Mouse (Mus musculus) liver, embryonic 13.5 days (tissue): Measurements from ENCODE around the gene Hoxb3. TPM values are rescaled to one million over a fixed set of nuclear protein-coding genes. Genes with fewer than 3 reads are reported as not detected.

ENCODE experiments used
- ATAC-seq: fragments of 200-750 bp; cut with Nextera tagmentation; 2 replicates; pipeline ENCODE4 v1.8.0; 2017; ENCODE audit warnings: low read depth, mild to moderate bottlenecking, moderate number of reproducible peaks, moderate library complexity
- DNase-seq: peaks from one replicate; pipeline ENCODE4 v3.0.0; 2022
- H3K27ac ChIP-seq: fragments of 300-500 bp; sonication (generic); 2 replicates; pipeline ENCODE4 v1.5.1; 2015; ENCODE audit warnings: moderate library complexity, mild to moderate bottlenecking, inconsistent platforms
- H3K27me3 ChIP-seq: fragments of 300-500 bp; sonication (generic); 2 replicates; pipeline ENCODE4 v1.6.1; 2015; ENCODE audit warnings: mild to moderate bottlenecking, inconsistent platforms
- H3K36me3 ChIP-seq: fragments of 300-500 bp; sonication (generic); 2 replicates; pipeline ENCODE4 v1.6.1; 2015; ENCODE audit warnings: mild to moderate bottlenecking, inconsistent platforms
- H3K4me1 ChIP-seq: fragments of 300-500 bp; sonication (generic); replicated peaks from 2 replicates; pipeline ENCODE4 v1.6.1; 2015; ENCODE audit warnings: inconsistent platforms
- H3K4me2 ChIP-seq: fragments of 300-500 bp; sonication (generic); 2 replicates; pipeline ENCODE4 v1.6.1; 2015; ENCODE audit warnings: inconsistent platforms, mild to moderate bottlenecking, moderate library complexity
- H3K4me3 ChIP-seq: fragments of 300-500 bp; sonication (generic); replicated peaks from 2 replicates; pipeline ENCODE4 v1.5.1; 2015; ENCODE audit warnings: mild to moderate bottlenecking, inconsistent platforms
- H3K9ac ChIP-seq: fragments of 300-500 bp; sonication (generic); 2 replicates; pipeline ENCODE4 v1.6.1; 2015; ENCODE audit warnings: mild to moderate bottlenecking, inconsistent platforms
- H3K9me3 ChIP-seq: fragments of 300-500 bp; sonication (generic); replicated peaks from 2 replicates; pipeline ENCODE4 v1.6.1; 2016; ENCODE audit warnings: inconsistent platforms
- WGBS: fragments of 180-500 bp; shearing (Covaris S2); methylation state at CpG from one replicate; pipeline ENCODE4 v1.1.7; 2015; ENCODE audit not compliant: insufficient replicate concordance; 5-methylcytosine and 5-hydroxymethylcytosine counted together
- polyA plus RNA-seq: library from polyadenylated mRNA; unstranded; fragments of >200 nt; fragmentation: Nextera tagmentation; extraction: Ambion mirVana; gene quantifications from 2 replicates; pipeline ENCODE4 v1.2.1, GENCODE M21; 2015

Gene Hoxb3
- polyA plus RNA-seq, 1 experiment from 2014 or later: 0.13 TPM

DNA sequence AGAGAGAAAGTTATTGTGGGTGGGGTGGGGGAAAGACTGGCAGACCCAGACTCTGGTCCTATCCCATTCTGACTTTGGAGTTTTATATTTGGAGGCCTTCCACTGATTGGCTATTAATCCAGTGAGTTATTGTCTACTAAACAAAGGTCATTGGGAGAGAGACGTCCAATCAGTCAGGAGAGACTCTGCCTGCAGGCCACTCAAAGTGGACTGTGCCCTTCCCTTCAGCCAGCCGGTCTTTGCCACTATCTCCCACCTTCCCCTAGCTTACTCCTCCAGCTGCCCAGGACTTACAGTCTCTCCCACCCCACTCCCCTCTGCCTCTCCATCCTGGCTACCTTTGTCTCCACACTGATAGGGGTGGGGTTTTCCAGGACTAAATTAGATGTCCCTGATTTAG, 13.5 kb downstream of the Hoxb3 start:
- no peak overlapping the region for H3K4me2 ChIP-seq

DNA sequence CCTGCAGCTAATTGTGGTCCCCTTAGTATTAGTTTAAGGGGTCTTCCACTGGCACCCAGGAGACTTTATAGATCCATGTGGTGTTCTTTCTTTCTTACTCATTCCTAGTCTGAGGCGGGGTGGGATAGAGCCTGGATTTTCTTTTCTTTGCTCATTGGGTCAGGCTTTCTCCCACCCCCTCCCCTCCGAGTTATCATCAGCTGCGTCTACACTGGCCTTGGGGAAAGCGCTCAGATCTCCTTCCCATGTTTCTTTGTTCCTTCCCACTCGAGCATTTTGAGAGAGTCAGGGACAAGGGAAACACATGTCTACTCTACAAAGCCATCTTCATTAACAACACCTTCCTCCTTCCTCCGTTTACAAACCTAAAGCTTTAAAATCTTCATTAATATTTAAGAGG, 13.9 kb downstream of the Hoxb3 start:
- WGBS: 29% methylated on average over 6 of the region's 6 CpGs
- Histone ChIP-seq H3K4me1 (peaks cover 4% of the 10 kb centered on the region; the same call in 1 of the 2 replicates), H3K4me3 (no peak overlapping the region), H3K27ac (no peak overlapping the region), H3K36me3 (no peaks in the 10 kb centered on the region), H3K9me3 (no peaks in the 10 kb centered on the region), H3K27me3 (peaks cover 100% of the 10 kb centered on the region), H3K9ac (no peak overlapping the region), H3K4me2 (no peak overlapping the region)
- no peak for ATAC-seq
- DNase-seq: no peak

More for the DNA sequence above, 13.5 kb downstream of the Hoxb3 start:
- H3K4me1 ChIP-seq: 0 out of 2 replicates have a peak, but pooled peaks cover 8% of the 10 kb centered on the region
- H3K27me3 ChIP-seq: peaks cover 100% of the 10 kb centered on the region
- no peak overlapping the region for H3K27ac ChIP-seq
- H3K36me3 ChIP-seq: no peaks in the 10 kb centered on the region
- H3K9ac ChIP-seq: no peak overlapping the region
- 36% methylated on average over 2 of the region's 2 CpGs for WGBS
- DNase-seq (no peak), ATAC-seq (no peak)
- H3K4me3 ChIP-seq: no peak overlapping the region
- no peaks in the 10 kb centered on the region for H3K9me3 ChIP-seq

DNA sequence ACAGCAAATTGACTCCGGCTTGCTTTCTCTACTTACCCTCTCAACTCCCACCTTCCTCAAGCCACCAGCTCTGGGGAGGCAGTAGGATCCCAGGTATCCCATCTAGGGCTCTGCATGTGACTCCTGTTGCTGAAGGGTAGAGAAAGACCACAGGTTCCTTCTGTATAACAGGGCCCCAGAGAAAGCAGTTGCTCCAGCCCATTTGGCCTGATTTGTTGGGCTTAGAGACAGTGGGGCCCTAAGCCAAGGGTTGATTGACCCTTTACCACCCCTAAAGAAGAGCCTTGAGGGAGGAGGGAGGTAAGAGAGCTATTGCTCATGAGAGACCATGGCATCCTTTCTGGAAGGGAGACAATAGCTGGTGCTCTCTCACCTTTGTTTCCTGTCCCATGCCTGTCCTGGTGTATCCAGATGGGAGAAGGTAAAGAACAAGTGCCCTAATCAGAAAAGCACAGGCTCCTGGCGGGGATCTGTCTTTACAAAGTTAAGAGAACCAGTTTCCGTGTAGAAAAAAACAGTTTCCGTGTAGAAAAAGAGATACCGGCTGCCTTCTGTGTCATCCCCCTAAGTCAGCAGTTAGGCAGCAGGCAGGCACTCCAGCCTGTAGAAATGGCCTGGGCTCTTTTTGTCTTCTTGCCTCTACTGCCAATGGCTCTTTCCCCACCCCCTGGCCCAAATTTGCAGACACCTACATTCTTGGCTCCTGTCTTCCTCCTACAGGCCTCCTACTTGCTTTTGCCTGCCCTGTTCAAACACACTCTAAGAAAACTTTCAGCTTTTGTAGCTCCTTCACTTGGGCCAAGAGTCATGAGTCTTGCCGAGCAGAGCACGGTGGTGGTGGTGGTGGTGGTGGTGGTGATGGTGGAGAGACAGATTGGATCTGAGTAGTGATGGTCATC, 16.1 kb downstream of the Hoxb3 start:
- ATAC-seq (no peak), DNase-seq (no peak)
- Histone ChIP-seq H3K27me3 (peaks cover 100% of the 10 kb centered on the region), H3K4me2 (no peak overlapping the region), H3K9me3 (no peaks in the 10 kb centered on the region), H3K27ac (no peak overlapping the region), H3K4me1 (peaks cover 4% of the 10 kb centered on the region; the same call in 1 of the 2 replicates), H3K4me3 (no peak overlapping the region), H3K36me3 (no peaks in the 10 kb centered on the region), H3K9ac (no peak overlapping the region)
- WGBS: 26% methylated on average over 7 of the region's 7 CpGs

GRCm38 (mm10) chr11:96340698-96341365, 17.7 kb downstream of the Hoxb3 start:
- no peak overlapping the region for H3K9ac ChIP-seq
- ATAC-seq: no peak
- H3K4me3 ChIP-seq: peak overlapping the region; percentile 27; the same call in 1 of the 2 replicates
- DNase-seq: no peak
- H3K36me3 ChIP-seq: no peaks in the 10 kb centered on the region
- H3K4me1 ChIP-seq: peaks cover 7% of the 10 kb centered on the region; the same call in 1 of the 2 replicates
- peak overlapping the region; percentile 62 for H3K27ac ChIP-seq
- H3K4me2 ChIP-seq: peak overlapping the region; percentile 30
- H3K9me3 ChIP-seq: no peaks in the 10 kb centered on the region
- H3K27me3 ChIP-seq: peaks cover 100% of the 10 kb centered on the region
- 1% methylated on average over 34 of the region's 36 CpGs for WGBS

DNA sequence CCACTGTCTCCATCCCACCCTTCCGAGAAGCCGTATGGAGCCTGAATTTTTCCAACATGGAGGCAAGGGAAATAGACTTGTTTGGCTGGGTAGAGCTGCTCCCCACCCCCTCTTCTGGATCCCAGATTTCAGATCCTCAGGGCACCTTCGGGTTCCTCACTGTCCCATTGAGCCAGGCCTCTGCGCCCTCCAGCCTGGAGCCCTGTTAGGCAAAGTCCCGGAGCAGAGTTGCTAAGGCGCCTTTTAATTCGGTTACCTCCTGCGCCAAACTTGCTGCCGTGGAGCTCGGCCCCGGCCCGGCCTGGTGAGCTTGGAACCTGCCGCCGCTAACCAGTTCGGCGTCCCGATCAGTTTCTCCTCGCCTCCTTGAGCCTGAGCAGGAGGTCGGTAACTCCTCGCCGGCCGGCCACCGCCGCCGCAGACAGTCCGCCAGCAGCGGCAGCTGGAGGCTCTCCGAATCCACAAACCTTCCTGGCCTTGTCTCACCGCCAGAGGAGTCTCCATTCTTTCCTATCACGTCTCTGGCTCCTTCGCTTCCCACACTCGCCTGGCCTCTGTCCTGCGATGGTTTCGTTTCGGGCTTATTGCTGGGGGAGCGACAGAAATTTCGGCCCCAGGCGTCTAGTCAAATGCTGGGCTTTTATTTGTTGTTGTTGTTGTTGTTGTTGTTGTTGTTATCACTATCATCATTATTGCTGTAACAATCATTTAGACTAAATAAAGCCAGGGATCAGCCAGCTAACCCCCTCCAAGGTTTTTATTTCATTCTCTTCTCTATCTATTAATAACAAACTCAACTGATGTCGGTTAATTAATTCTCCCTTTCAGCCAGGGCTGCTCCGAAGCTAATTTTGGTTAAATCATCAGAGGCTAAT, 18.8 kb downstream of the Hoxb3 start:
- peak overlapping the region; percentile 39 for H3K27ac ChIP-seq
- ATAC-seq: no peak
- H3K36me3 ChIP-seq: no peaks in the 10 kb centered on the region
- H3K9me3 ChIP-seq: no peaks in the 10 kb centered on the region
- H3K9ac ChIP-seq: peak overlapping the region; percentile 45
- peak overlapping the region; percentile 42 for H3K4me2 ChIP-seq
- 3% methylated on average over 40 of the region's 40 CpGs for WGBS
- H3K4me3 ChIP-seq: peak overlapping the region; percentile 32
- no peak for DNase-seq
- peaks cover 7% of the 10 kb centered on the region; the same call in 1 of the 2 replicates for H3K4me1 ChIP-seq
- peaks cover 100% of the 10 kb centered on the region for H3K27me3 ChIP-seq

GRCm38 (mm10) chr11:96342576-96342930, 19.4 kb downstream of the Hoxb3 start:
- Histone ChIP-seq H3K9ac (no peak overlapping the region), H3K27ac (no peak overlapping the region), H3K4me3 (no peak overlapping the region), H3K36me3 (no peaks in the 10 kb centered on the region), H3K9me3 (no peaks in the 10 kb centered on the region), H3K4me2 (no peak overlapping the region), H3K27me3 (peaks cover 98% of the 10 kb centered on the region), H3K4me1 (peaks cover 7% of the 10 kb centered on the region; the same call in 1 of the 2 replicates)
- no peak for ATAC-seq
- no peak for DNase-seq
- 6% methylated on average over 4 of the region's 4 CpGs for WGBS

- no peak for DNase-seq
- Histone ChIP-seq H3K27ac (no peak overlapping the region), H3K36me3 (no peaks in the 10 kb centered on the region), H3K27me3 (peaks cover 97% of the 10 kb centered on the region), H3K4me1 (peaks cover 7% of the 10 kb centered on the region; the same call in 1 of the 2 replicates), H3K9me3 (no peaks in the 10 kb centered on the region), H3K4me3 (no peak overlapping the region), H3K9ac (no peak overlapping the region), H3K4me2 (no peak overlapping the region)
- 51% methylated on average over 2 of the region's 2 CpGs for WGBS
- no peak for ATAC-seq
These were observed 20.1 kb downstream of the Hoxb3 start for GRCm38 (mm10) chr11:96343206-96343745.

DNA sequence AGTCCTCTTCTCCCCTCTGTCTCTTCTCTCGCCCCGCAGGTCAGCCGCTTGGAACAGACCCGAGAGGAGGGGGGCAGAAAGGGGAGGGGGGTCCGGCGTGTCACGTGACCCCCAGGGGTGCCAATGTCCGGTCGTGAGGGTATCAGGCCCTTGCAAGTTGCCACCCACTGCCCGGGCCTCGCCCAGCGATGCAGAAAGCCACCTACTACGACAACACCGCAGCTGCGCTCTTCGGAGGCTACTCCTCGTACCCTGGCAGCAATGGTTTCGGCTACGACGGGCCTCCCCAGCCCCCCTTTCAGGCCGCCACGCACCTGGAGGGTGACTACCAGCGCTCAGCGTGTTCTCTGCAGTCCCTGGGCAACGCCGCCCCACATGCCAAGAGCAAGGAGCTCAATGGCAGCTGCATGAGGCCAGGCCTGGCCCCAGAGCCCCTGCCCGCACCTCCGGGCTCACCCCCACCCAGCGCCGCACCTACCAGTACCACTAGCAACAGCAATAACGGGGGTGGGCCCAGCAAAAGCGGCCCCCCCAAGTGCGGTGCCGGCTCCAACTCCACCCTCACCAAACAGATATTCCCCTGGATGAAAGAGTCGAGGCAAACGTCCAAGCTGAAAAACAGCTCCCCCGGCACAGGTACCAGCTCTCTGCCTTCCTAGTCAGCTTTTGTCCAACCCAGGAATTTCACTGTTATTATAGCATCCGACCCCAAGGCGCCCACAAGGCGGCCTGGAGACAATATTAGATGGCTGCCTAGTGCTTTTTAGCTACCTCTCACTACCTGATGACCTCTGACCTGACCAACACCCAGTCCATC, 21.1 kb downstream of the Hoxb3 start:
- Histone ChIP-seq H3K4me3 (no peak overlapping the region), H3K9me3 (no peaks in the 10 kb centered on the region), H3K4me2 (no peak overlapping the region), H3K27ac (peak overlapping the region; percentile 55), H3K36me3 (no peaks in the 10 kb centered on the region), H3K4me1 (peaks cover 4% of the 10 kb centered on the region; the same call in 1 of the 2 replicates), H3K27me3 (peaks cover 97% of the 10 kb centered on the region), H3K9ac (no peak overlapping the region)
- DNase-seq: no peak
- no peak for ATAC-seq
- 37% methylated on average over 35 of the region's 40 CpGs for WGBS

GRCm38 (mm10) chr11:96344878-96345159, 21.7 kb downstream of the Hoxb3 start:
- Histone ChIP-seq H3K27me3 (peaks cover 97% of the 10 kb centered on the region), H3K4me3 (no peak overlapping the region), H3K9me3 (no peaks in the 10 kb centered on the region), H3K4me2 (no peak overlapping the region), H3K9ac (no peak overlapping the region), H3K4me1 (peaks cover 4% of the 10 kb centered on the region; the same call in 1 of the 2 replicates), H3K36me3 (no peaks in the 10 kb centered on the region), H3K27ac (no peak overlapping the region)
- 44% methylated on average over 6 of the region's 6 CpGs for WGBS
- DNase-seq (no peak), ATAC-seq (no peak)

DNA sequence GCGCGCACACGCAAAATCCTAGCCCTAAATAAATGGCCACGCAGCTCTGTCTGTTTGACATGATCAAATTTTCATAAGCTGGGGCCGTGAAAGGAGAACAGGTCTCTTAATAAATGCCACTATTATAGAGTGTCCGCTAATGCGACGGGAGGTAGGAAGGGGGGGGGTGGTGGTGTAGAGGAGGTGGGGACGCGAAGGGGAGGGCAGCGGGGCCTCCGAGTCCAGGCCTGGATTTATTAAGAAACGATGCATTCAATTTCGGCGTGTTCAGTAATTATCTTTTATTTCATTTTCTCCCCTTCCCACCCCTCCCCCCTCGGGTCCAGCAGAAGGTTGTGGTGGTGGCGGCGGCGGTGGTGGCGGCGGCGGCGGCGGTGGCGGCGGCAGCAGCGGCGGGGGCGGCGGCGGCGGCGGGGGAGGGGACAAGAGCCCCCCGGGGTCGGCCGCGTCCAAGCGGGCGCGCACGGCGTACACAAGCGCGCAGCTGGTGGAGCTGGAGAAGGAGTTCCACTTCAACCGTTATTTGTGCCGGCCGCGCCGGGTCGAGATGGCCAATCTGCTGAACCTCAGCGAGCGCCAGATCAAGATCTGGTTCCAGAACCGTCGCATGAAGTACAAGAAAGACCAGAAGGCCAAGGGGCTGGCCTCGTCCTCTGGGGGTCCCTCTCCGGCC, 22.2 kb downstream of the Hoxb3 start:
- DNase-seq (no peak), ATAC-seq (no peak)
- Histone ChIP-seq H3K9ac (no peak overlapping the region), H3K4me1 (peaks cover 4% of the 10 kb centered on the region; the same call in 1 of the 2 replicates), H3K4me3 (peak overlapping the region; percentile 35), H3K9me3 (no peaks in the 10 kb centered on the region), H3K27me3 (peaks cover 97% of the 10 kb centered on the region), H3K4me2 (peak overlapping the region; percentile 49), H3K36me3 (no peaks in the 10 kb centered on the region), H3K27ac (no peak overlapping the region)
- WGBS: 7% methylated on average over 48 of the region's 56 CpGs
